Mouse (Mus musculus) heart, embryonic 14.5 days (tissue): Measurements from ENCODE around the gene Fam163a. TPM values are rescaled to one million over a fixed set of nuclear protein-coding genes. Genes with fewer than 3 reads are reported as not detected.

Source experiments
- ATAC-seq: fragments of 200-750 bp; cut with Nextera tagmentation; 2 replicates; pipeline ENCODE4 v1.8.0; 2017; ENCODE audit warnings: low read depth, moderate TSS enrichment; ENCODE audit not compliant: insufficient number of reproducible peaks, insufficient read depth, low FRiP score
- H3K27ac ChIP-seq, 2 experiments: fragments of 200-500 bp in 1 of 2; fragments of 300-500 bp in 1 of 2; sonication (generic) in 1 of 2; replicated peaks in 1 of 2; 2 replicates each; pipeline ENCODE4 v1.5.1; 2012 to 2014; ENCODE audit warnings: low read depth in 2 of 2, low read length in 2 of 2, control low read depth in 1 of 2, mild to moderate bottlenecking in 1 of 2, mixed read lengths in 1 of 2; ENCODE audit not compliant: control insufficient read depth in 1 of 2, insufficient read depth in 1 of 2
- H3K27me3 ChIP-seq: fragments of 300-500 bp; sonication (generic); 2 replicates; pipeline ENCODE4 v1.6.1; 2014; ENCODE audit warnings: mild to moderate bottlenecking, low read length, control low read depth; ENCODE audit not compliant: control insufficient read depth, insufficient read depth
- H3K36me3 ChIP-seq: fragments of 300-500 bp; sonication (generic); 2 replicates; pipeline ENCODE4 v1.6.1; 2014; ENCODE audit warnings: mild to moderate bottlenecking, control low read depth, low read length, mixed read lengths; ENCODE audit not compliant: control insufficient read depth, insufficient read depth
- H3K4me1 ChIP-seq, 2 experiments: fragments of 200-500 bp in 1 of 2; fragments of 300-500 bp in 1 of 2; sonication (generic) in 1 of 2; 2 replicates each; pipeline ENCODE4 v1.6.1; 2012 to 2014; ENCODE audit warnings: low read length in 2 of 2, control low read depth in 1 of 2, mixed read lengths in 1 of 2; ENCODE audit not compliant: control insufficient read depth in 2 of 2, insufficient read depth in 2 of 2
- H3K4me2 ChIP-seq: fragments of 300-500 bp; sonication (generic); 2 replicates; pipeline ENCODE4 v1.6.1; 2014; ENCODE audit warnings: mild to moderate bottlenecking, low read length
- H3K4me3 ChIP-seq, 2 experiments: fragments of 200-500 bp in 1 of 2; fragments of 300-500 bp in 1 of 2; sonication (generic) in 1 of 2; 2 replicates each; pipeline ENCODE4 v1.5.1; 2012 to 2014; ENCODE audit warnings: low read length in 2 of 2, mild to moderate bottlenecking in 2 of 2, control low read depth in 1 of 2, low read depth in 1 of 2, moderate library complexity in 1 of 2; ENCODE audit not compliant: control insufficient read depth in 1 of 2, insufficient read depth in 1 of 2
- H3K9ac ChIP-seq: fragments of 300-500 bp; sonication (generic); 2 replicates; pipeline ENCODE4 v1.6.1; 2014; ENCODE audit warnings: mild to moderate bottlenecking, low read length
- H3K9me3 ChIP-seq: fragments of 300-500 bp; sonication (generic); 2 replicates; pipeline ENCODE4 v1.6.1; 2016; ENCODE audit warnings: low read length, control low read depth; ENCODE audit not compliant: control insufficient read depth
- WGBS: fragments of 180-500 bp; shearing (Covaris S2); extraction: QIAGEN DNeasy Blood & Tissue Kit; methylation state at CpG from one replicate; pipeline ENCODE4 v1.1.7; 2014; 5-methylcytosine and 5-hydroxymethylcytosine counted together
- polyA plus RNA-seq: library from polyadenylated mRNA; unstranded; fragments of >200 nt; fragmentation: Nextera tagmentation; extraction: Ambion mirVana; gene quantifications from 2 replicates; pipeline ENCODE4 v1.2.1, GENCODE M21; 2014

Fam163a gene
- polyA plus RNA-seq, 1 experiment from 2014 or later: 2.4 TPM

GRCm38 (mm10) chr1:156087586-156087985 lies 117.2 kb downstream of the Fam163a start:
- Histone ChIP-seq H3K36me3 (no peaks in the 10 kb centered on the region), H3K27me3 (no peaks in the 10 kb centered on the region), H3K9me3 (no peaks in the 10 kb centered on the region), H3K9ac (no peak overlapping the region), H3K4me2 (no peak overlapping the region), H3K4me3 (no peak overlapping the region), H3K4me1 (peaks cover 8 to 22% of the 10 kb centered on the region in 2 experiments), H3K27ac (no peak overlapping the region)
- no peak for ATAC-seq
- 69% methylated on average over 5 of the region's 5 CpGs for WGBS

DNA sequence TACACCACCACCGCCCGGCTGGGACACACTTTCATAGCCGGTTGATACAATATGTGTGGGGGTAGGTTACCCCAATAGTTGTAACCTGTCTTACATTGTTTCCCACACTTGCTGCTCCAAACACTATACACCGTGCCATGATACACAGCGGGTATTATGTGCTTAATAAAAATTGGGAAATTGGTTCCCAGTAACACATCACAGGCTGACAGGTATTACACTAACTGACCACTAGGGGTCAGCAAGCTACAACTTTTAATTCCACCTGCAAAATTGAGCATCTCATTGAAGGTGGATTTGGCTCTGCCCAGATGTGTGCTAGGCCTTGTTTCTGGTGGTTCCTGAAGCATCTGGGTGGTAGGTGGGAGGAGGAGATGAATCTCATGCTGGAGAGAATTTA lies 119.1 kb downstream of the Fam163a start:
- ATAC-seq: no peak
- WGBS: 52% methylated on average over 5 of the region's 5 CpGs

DNA sequence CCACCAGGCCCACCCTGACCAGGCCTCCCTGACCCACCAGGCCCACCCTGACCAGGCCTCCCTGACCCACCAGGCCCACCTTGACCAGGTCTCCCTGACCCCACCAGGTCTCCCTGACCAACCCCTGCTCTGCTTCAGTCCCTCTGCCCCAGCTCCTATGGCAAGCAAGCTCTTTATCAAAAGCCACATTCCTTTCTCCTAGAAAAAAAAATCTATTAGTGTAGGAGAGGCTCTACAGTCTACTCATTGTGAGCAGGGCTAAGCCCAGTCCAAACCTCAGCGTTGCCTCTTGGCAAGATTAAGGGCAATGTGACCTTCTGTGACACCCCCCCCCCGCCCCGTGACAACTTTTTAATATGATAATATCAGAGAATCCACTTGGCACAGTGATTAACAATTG lies 120.2 kb downstream of the Fam163a start:
- Histone ChIP-seq H3K4me3 (no peak overlapping the region), H3K36me3 (no peaks in the 10 kb centered on the region), H3K27ac (peak overlapping the region in 1 of 2 experiments; percentile 53; a peak in 1 of 4 replicates), H3K4me2 (no peak overlapping the region), H3K27me3 (no peaks in the 10 kb centered on the region), H3K4me1 (peaks cover 11 to 23% of the 10 kb centered on the region in 2 experiments), H3K9ac (no peak overlapping the region), H3K9me3 (no peaks in the 10 kb centered on the region)
- ATAC-seq: no peak
- 16% methylated on average over 3 of the region's 3 CpGs for WGBS

More for the DNA sequence above, 119.1 kb downstream of the Fam163a start:
- H3K4me1 ChIP-seq: peaks cover 11 to 23% of the 10 kb centered on the region in 2 experiments
- H3K27ac ChIP-seq: no peak overlapping the region
- H3K9me3 ChIP-seq: no peaks in the 10 kb centered on the region
- H3K36me3 ChIP-seq: no peaks in the 10 kb centered on the region
- H3K4me2 ChIP-seq: no peak overlapping the region
- H3K9ac ChIP-seq: no peak overlapping the region
- no peak overlapping the region for H3K4me3 ChIP-seq
- no peaks in the 10 kb centered on the region for H3K27me3 ChIP-seq

DNA sequence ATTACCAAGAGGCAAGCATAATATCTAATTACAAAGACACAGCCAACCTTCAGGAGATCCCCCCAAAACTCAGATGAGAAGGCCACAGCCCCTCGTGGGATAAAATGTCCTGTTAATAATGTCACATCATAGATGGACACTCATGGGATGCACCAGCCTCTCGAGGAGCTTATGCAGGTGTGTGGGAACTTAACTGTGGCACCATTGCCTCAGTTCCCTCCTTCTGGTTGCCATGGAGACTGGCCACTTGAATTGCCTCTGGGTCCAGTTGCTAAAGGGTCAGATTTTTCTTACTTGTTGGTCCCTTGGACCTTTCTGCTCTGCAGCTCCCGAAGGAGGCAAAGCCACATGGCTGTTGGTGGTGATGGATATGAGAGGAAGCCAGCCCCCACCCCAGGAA lies 127.2 kb downstream of the Fam163a start:
- no peak overlapping the region for H3K4me3 ChIP-seq
- no peaks in the 10 kb centered on the region for H3K9me3 ChIP-seq
- no peak overlapping the region for H3K4me2 ChIP-seq
- no peaks in the 10 kb centered on the region for H3K36me3 ChIP-seq
- H3K4me1 ChIP-seq: peaks cover 5 to 16% of the 10 kb centered on the region in 2 experiments; a peak in 2 of 4 replicates
- H3K27me3 ChIP-seq: no peaks in the 10 kb centered on the region
- no peak overlapping the region for H3K27ac ChIP-seq
- no peak for ATAC-seq
- 44% methylated on average over 3 of the region's 3 CpGs for WGBS
- no peak overlapping the region for H3K9ac ChIP-seq

- Histone ChIP-seq H3K9ac (no peak overlapping the region), H3K27ac (no peak overlapping the region), H3K36me3 (no peaks in the 10 kb centered on the region), H3K9me3 (no peaks in the 10 kb centered on the region), H3K4me1 (peaks cover 3 to 13% of the 10 kb centered on the region in 2 experiments; a peak in 2 of 4 replicates), H3K27me3 (no peaks in the 10 kb centered on the region), H3K4me2 (no peak overlapping the region), H3K4me3 (no peak overlapping the region)
- ATAC-seq: no peak
- 49% methylated on average over 4 of the region's 4 CpGs for WGBS
These were observed 128.4 kb downstream of the Fam163a start for GRCm38 (mm10) chr1:156076474-156076873.

DNA sequence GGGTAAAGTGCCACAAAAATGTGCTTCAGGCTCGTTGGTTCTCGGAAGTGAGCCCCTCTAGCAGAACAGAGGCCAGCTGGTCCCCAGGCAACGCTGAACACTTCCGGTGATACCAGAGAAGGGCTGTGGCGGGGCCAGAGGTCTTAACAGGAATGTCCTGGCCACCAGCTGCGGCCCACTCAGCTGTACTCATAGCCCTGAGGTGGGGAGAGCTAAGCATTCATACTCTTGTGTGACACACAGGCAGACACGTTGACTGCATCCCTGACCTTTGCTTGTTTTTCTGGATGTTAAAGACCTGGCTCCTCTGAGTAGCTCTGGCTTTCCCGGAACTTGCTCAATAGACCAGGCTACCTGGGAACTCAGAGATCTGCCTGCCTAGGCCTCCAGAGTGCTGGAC lies 130.3 kb downstream of the Fam163a start:
- Histone ChIP-seq H3K27ac (no peak overlapping the region), H3K9me3 (no peaks in the 10 kb centered on the region), H3K4me3 (no peak overlapping the region), H3K9ac (no peak overlapping the region), H3K4me1 (peaks cover 14 to 16% of the 10 kb centered on the region in 2 experiments), H3K27me3 (no peaks in the 10 kb centered on the region), H3K4me2 (no peak overlapping the region), H3K36me3 (no peaks in the 10 kb centered on the region)
- 0 out of 2 replicates have a peak, but pooled peaks have one; percentile 1 for ATAC-seq
- WGBS: 38% methylated on average over 8 of the region's 8 CpGs

- H3K9ac ChIP-seq: no peak overlapping the region
- H3K4me2 ChIP-seq: no peak overlapping the region
- 63% methylated on average over 15 of the region's 15 CpGs for WGBS
- H3K27me3 ChIP-seq: no peaks in the 10 kb centered on the region
- no peak; the same call in 1 of the 2 replicates for ATAC-seq
- no peak overlapping the region for H3K4me3 ChIP-seq
- H3K9me3 ChIP-seq: no peaks in the 10 kb centered on the region
- H3K4me1 ChIP-seq: peaks cover 14 to 16% of the 10 kb centered on the region in 2 experiments
- no peaks in the 10 kb centered on the region for H3K36me3 ChIP-seq
- H3K27ac ChIP-seq: no peak overlapping the region
These were observed 131.5 kb downstream of the Fam163a start for GRCm38 (mm10) chr1:156073169-156073821.

DNA sequence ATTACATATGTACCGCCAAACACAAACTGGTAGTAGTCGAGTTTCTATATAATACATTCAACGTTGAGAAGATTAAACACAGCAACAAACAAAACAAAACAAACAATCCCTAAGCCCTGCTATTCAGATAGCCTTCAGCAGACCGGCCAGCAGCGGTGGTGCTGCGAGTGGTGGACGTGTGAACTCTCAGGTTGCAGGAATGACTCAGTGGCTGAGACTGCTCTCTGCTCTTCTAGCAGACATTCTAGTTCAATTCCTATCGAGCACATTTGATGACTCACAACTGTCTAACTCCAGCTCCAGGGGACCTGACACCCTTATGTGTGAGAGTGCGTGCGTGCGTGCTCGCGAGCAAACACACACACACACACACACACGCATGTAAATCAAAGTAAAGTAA lies 134.7 kb downstream of the Fam163a start:
- Histone ChIP-seq H3K36me3 (peaks cover 23% of the 10 kb centered on the region), H3K4me1 (peaks cover 8 to 11% of the 10 kb centered on the region in 2 experiments), H3K27me3 (no peaks in the 10 kb centered on the region), H3K4me2 (no peak overlapping the region), H3K9me3 (no peaks in the 10 kb centered on the region), H3K9ac (no peak overlapping the region), H3K4me3 (no peak overlapping the region), H3K27ac (peak overlapping the region in 1 of 2 experiments; percentile 51; a peak in 2 of 4 replicates)
- no peak for ATAC-seq
- WGBS: 32% methylated on average over 14 of the region's 14 CpGs
